Mouse (Mus musculus) kidney, postnatal 10 days (tissue): ENCODE results near the gene Gm38392.

ENCODE experiments used
- DNase-seq: peaks from one replicate; pipeline ENCODE4 v3.0.0; 2021; ENCODE audit warnings: mixed read lengths

Gene Gm38392

GRCm38 (mm10) chr3:88235216-88235615 is 51.8 kb downstream of the Gm38392 start:
- peak; percentile 40 for DNase-seq

DNA sequence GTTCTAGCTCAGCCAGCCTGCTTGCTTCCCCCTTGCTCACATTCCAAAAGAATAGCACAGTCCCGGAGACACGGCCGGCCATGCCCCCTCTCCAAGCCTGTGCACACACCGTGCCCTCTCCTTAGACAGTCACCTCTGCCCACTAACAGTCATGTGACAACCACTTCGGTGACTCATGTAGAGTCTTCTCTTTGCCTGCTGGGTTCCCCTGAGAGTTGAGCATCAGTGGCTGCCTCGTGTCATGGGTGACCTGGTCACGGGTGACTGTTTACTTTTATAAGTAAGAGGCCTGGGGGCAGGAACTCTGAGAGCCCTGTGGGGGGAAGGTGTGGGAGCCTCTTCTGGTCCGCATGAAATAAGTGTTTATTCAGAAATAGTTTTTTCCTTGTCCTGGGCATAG is 53.0 kb downstream of the Gm38392 start:
- DNase-seq = no peak

GRCm38 (mm10) chr3:88232851-88233649 is 54.0 kb downstream of the Gm38392 start:
- no peak for DNase-seq

GRCm38 (mm10) chr3:88232301-88232702 is 54.7 kb downstream of the Gm38392 start:
- DNase-seq = no peak

GRCm38 (mm10) chr3:88231061-88231641 is 55.9 kb downstream of the Gm38392 start:
- DNase-seq = no peak

DNA sequence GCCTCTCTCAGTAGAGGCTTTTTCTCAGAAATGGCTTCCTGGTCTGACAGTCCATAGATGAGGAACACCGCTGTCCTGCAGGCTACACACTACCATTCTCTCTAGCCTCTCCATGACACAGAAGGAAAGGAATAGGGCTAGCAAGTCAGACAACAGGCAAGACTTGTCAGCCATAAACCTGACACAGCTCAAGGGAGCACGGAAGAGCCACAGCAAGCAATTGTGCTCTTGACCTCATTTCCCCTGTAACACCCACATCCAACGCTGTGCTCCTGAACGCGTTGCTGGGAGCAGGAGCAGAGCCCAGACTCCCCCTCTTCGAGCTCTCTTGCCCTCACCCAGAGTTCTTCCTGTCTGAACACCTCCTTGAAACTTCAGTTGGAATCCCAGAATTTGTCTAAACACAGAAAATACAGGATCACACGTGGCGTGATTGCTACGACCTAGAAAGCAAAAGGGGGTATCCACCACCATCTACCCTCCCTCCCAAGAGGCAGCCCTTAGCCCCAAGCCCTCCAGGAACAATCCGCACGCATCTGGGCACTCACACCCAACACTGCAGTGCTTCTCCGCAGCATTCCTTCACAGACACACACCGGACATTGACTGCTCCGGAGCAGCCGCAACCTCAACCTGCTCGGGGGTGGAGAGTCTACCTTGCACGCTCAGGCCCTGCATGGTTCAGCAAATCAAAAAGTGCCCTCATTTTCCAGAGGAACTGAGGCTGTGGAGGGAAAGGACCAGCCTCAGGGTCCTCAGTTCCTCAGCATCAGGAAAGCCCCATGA is 56.6 kb downstream of the Gm38392 start:
- DNase-seq = peak; percentile 71

GRCm38 (mm10) chr3:88229526-88229925 is 57.5 kb downstream of the Gm38392 start:
- DNase-seq = no peak

DNA sequence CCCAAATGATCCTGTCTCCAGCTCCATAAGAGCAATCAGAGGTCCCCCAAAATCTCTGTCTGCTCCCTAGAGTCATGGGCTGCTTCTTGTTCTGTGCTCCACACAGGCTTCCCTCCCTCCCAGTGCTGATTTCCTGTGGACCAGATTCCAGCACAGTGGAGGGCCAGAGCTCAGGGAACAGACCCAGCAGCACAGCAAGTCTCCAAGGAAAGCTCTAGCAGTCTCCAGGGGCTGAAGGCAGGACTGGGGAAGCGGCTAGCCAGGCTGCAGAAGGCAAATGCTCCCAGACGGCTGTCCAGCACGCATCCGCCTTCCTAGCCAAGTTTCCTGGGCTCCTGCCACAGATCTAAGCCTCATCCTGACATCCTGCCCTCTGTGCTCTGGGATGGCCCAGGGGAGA is 58.1 kb downstream of the Gm38392 start:
- DNase-seq = peak; percentile 63

GRCm38 (mm10) chr3:88227976-88228375 is 59.0 kb downstream of the Gm38392 start:
- no peak for DNase-seq

DNA sequence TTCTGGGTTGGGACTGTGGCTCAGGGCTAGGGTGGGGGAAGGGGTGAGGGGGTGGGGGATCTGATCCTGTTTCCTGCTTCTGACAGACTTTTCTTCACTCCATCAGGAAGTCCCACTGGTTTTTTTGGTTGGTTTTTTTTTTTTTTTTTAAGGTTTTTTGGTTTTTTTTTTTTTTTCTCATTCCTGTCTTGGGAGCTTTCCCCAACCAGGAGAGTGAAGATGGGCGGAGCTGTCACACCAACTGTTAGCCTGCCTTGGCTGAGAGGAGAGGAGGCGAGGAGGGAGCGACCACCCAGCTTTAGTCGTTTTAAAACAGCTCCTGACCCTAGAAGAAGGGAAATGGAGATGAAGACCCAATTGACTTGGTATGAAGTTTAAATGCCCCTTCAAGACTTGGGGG is 59.8 kb downstream of the Gm38392 start:
- no peak for DNase-seq

DNA sequence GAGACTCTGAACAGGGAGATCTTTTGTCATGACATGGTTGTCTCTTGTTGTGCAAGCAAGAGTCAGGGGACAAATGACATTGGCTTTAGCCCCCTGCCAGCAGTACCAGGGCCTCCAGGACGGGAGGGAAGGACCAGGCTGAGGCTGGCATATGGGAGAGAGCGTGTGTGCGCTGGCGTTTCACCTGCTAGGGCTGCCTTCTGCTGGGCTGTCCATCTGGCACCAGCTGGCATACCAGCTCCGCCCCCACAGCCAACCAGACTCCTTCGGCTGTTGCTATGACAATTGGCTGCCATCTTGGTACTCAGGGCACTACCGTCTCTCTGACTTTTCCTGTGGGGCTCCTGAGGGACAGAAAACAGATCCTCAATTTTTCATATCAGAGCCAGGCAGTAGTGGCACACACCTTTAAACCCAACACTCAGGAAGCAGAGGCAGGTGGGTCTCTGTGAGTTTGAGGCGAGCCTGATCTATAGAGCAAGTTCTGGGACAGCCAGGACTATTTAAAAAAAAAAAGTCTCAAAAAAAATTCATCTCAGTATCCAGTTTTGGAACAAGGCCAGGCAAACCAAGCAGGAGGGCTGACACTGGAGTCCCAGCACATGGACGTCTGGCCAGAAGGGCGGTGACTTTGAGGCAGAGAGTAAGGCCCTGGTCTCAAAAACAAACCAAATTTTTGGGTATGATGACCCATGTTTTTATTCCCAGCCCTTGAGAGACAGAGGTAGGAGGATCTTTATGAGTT is 60.7 kb downstream of the Gm38392 start:
- no peak for DNase-seq

GRCm38 (mm10) chr3:88224929-88225328 is 62.1 kb downstream of the Gm38392 start:
- DNase-seq = no peak

- DNase-seq = no peak
These were observed 64.6 kb downstream of the Gm38392 start for GRCm38 (mm10) chr3:88222446-88222845.

- DNase-seq = no peak
These were observed 65.3 kb downstream of the Gm38392 start for GRCm38 (mm10) chr3:88221519-88222390.

DNA sequence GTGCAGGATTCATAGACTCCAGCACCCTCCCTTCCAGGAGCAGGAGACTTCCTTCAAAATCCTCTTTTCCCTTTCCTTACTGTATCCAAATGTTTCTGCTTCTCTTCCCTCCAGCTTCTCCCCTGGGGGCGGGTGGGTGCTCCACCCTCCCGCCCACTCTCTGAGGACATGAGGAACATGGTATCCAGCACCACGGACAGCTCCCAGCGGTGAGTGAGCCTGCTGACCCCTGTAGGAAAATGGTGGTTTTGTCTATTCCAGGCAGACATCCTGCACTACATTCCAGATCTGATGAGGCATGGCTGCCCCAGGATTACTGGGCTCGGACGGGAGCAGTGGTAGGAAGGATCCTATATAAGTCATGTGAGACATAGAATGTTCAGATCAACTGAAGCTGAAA is 66.2 kb downstream of the Gm38392 start:
- peak; percentile 93 for DNase-seq

DNA sequence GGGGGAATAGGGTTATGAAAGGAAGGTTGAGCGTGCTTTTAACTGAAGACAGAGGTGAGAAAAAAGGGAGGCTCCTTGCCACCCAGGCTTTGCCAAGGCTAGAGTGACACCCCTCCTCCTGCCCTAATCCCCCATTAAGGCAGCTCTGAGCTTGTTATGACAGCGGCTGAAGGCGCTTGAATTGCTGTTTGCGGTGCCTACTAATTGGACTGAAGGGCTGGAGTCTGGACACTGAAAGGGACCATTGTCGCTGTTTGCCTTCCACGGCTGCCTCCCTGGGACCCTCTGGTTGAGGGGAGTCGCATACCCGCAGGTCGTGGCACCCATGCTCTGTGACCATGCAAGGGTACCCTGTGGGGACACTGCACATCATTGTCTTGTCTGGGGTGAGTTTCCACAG is 67.1 kb downstream of the Gm38392 start:
- no peak for DNase-seq

GRCm38 (mm10) chr3:88217679-88218078 is 69.3 kb downstream of the Gm38392 start:
- no peak for DNase-seq

GRCm38 (mm10) chr3:88216534-88217326 is 70.3 kb downstream of the Gm38392 start:
- peak; percentile 15 for DNase-seq

GRCm38 (mm10) chr3:88216116-88216515 is 70.9 kb downstream of the Gm38392 start:
- no peak for DNase-seq

DNA sequence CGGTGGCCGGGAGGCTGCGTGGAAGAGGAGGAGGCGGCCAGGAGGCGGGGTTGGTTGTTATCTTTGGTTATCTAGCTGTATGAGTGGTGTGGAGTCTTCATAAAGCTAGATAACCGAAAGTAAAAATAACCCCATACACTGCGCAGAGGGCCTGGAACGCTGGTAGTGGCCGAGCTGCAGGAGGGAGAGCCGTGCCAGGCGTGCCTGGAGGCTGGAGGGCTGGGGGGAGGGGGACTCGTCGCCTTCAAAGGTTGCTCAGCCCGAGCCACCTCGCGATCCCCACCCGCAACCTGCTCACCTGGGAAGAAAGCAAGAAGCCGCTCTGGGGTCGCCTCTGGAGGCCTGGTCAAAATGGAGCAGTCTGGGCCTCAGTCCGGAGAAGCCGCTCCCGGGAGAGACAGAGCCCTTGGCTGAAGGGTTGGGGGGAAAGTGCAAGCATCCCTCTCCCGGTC is 71.4 kb downstream of the Gm38392 start:
- no peak for DNase-seq

DNA sequence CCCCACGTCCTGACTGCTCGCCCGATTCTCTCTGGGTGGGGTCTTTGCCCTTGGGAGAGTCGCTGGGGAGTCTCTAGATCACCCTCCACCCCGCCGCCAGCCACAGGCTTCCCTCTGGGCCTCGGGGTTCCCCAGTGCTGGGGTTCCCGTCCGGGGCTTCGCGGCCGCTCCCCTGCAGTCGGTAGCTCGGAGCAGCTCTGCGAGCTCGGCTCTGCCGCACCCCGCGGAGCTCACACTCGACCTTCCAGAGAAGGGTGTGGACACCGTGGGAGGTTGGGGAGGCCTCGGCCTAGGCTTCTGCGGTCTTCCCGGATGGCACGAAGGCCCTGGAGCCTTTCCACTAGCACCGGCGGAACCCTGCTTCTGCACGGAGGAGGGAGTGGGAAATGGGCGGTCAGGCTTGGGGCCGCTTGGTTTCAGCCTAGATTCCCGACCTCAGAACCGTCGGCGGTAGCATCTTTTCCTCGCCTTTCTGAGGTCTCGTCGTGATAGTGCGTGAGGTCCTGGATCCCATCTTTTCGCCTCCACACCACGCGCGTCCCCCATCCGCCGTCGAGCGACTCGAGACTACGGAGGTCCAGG is 71.9 kb downstream of the Gm38392 start:
- no peak for DNase-seq
